Mouse (Mus musculus): Measurements from ENCODE around the gene Sdk1.

The Sdk1 gene

DNA sequence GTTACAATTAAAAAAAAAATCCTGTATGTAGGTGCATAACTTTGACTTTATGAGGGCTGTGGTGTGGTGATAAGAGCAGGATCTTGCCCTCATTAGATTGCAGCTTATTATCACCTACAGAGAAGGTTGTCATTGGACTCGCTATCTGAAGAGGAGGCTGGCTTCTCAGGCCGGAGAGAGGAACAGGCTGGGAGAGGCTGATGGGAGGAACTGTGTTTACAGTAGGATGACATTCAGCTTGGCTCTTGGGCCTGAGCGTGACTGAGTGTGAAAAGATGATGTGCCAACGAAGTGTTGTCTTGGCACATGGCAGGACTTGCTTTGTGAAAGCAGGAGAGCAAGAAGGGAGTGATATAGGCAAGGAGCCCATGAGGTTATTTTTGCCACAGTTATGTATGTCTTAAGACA, 61.0 kb downstream of the Sdk1 start:
- TF ChIP-seq GATA4 (IDR thresholded peaks at IDR 0.05; ENCODE audit: insufficient replicate concordance, low read length), result no peak

DNA sequence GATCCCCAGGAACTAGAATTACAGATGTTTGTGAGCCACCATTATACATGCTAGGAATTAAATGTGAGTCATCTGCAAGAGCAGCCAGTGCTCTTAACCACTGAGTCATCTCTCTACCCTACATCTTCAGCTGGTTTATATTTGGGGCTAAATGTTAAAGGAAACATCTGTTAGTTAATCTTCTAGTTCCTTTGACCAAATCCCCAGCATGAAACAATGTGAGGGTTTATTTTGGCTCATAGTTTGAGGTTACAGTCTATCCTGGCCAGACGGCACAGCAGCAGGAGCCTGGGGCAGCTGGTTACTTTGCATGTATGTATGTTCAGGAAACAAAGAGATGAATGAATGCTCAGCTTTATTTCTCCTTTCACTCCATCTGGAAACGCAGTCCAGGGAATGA, 62.5 kb downstream of the Sdk1 start:
- TF ChIP-seq GATA4 (IDR thresholded peaks at IDR 0.05; ENCODE audit: insufficient replicate concordance, low read length), result no peak

DNA sequence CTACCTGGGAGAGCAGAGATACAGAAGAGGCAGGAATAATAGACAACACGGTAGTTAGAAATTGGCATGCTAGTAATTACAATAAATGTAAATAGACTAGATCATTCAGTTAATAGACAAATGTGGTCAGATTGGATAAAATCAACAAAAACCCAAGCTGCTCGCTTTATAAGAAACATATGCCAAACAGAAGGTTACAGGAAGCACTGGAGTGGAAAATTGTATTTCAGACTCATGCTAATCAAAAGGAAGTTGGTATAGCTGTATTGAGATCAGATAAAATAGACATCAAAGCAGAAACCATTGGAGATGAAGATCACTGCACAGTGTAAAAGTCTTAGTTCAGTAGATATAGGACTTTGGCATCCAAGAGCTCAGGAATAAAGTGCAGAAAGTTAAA, 63.4 kb downstream of the Sdk1 start:
- TF ChIP-seq GATA4 (IDR thresholded peaks at IDR 0.05; ENCODE audit: insufficient replicate concordance, low read length), result no peak

GRCm38 (mm10) chr5:141310641-141311040, 69.4 kb downstream of the Sdk1 start:
- no peak for TF ChIP-seq GATA4 (IDR thresholded peaks at IDR 0.05; ENCODE audit: insufficient replicate concordance, low read length)

- no peak for TF ChIP-seq GATA4 (IDR thresholded peaks at IDR 0.05; ENCODE audit: insufficient replicate concordance, low read length)
Measured at GRCm38 (mm10) chr5:141311801-141312200, 70.5 kb downstream of the Sdk1 start.

DNA sequence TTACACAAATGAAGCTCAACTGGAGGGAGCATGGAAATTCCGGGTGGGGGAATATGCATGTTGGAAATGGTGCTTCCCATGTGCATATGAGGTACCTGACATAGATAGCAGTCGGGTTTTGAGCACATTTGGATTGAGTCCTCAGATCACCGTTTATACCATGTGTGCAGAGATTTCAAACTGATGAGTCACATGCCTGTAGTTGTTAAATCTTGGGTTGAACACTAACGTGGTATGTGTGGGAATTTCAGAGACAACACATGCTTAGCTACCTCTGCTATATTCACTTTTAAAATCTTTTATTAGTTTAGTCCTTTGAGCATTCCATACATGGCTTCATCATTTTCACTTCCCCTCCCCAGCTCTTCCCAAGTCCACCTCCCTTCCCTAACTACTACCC, 71.0 kb downstream of the Sdk1 start:
- no peak for TF ChIP-seq GATA4 (IDR thresholded peaks at IDR 0.05; ENCODE audit: insufficient replicate concordance, low read length)

DNA sequence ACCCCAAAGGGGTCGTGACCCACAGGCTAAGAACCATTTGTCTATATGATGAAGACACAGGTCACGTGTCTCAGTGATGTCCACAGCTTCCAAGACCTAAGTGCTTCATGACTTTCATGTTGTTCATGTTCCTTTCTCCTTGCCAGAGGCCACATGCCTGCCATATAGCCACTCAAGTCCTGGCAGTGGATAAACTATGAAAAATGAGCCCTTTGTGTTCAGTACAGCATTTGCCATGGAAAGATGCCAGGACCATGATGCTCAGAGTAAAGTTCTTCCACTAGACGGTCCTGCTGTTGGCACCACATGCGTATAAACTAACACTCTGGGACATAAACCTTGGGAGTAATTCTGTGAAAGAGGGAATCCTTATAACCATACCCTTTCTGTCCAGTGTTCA, 75.8 kb downstream of the Sdk1 start:
- no peak for TF ChIP-seq GATA4 (IDR thresholded peaks at IDR 0.05; ENCODE audit: insufficient replicate concordance, low read length)

DNA sequence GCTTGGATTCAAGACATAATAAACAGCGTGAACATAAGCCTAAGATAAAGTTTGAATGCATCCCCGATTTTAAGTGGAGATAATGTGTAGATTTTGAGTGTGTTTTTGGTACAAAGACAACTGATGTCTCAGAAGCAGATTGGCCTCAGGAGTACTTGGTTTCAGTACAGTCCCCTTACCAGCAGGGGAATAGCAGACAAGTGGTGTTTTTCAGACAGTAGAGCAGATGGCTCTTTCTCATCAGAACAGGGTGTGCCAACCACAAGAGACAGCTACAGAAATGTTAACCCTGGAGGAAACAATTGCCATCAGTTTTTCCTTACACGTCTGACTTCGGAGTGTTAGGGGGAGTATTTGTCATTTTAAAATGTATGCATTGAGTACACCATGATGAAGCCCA, 83.6 kb downstream of the Sdk1 start:
- no peak for TF ChIP-seq GATA4 (IDR thresholded peaks at IDR 0.05; ENCODE audit: insufficient replicate concordance, low read length)

- no peak for TF ChIP-seq GATA4 (IDR thresholded peaks at IDR 0.05; ENCODE audit: insufficient replicate concordance, low read length)
Measured at GRCm38 (mm10) chr5:141344376-141344775, 103.1 kb downstream of the Sdk1 start.

DNA sequence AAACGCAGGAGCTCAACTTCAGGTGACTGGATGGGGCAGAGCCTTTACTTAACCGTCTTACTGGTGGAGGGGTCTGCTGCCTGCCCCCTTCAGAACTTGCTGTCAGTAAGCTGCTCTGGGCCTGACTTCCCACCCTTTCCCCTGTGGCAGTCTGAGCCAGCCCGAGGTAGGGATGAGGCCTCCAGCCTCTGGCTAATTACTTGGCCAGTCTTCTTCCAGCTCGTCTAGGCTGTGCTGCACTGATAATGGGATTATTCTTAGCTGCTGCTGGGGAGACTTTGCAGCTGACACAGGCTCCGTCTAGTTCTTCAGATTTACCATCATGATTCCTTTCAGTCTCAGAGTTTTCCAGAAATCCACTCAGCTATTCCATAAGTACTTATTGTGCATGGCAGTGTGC, 104.2 kb downstream of the Sdk1 start:
- TF ChIP-seq GATA4 (IDR thresholded peaks at IDR 0.05; ENCODE audit: insufficient replicate concordance, low read length), result no peak

GRCm38 (mm10) chr5:141362676-141363075, 121.4 kb downstream of the Sdk1 start:
- no peak for TF ChIP-seq GATA4 (IDR thresholded peaks at IDR 0.05; ENCODE audit: insufficient replicate concordance, low read length)

DNA sequence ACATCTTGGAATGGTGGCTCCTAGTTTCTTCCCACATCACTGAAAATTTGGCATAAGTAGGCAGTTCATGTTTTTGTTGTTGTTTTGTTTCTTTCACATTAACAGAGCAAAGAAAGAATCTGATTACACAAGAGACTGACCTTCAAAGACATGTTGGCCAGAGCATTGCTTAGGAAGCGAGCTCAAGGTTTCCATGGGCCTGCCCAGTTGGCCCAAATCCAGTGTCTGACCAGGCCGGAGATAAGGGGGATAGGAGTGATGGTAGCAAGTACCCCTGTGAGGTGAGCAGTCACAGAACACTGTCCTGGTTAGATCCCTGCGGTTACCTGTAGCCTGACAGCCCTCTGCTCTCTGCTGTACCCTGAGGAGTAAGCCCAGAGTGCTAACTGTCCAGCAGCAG, 122.7 kb downstream of the Sdk1 start:
- TF ChIP-seq GATA4 (IDR thresholded peaks at IDR 0.05; ENCODE audit: insufficient replicate concordance, low read length), result no peak

DNA sequence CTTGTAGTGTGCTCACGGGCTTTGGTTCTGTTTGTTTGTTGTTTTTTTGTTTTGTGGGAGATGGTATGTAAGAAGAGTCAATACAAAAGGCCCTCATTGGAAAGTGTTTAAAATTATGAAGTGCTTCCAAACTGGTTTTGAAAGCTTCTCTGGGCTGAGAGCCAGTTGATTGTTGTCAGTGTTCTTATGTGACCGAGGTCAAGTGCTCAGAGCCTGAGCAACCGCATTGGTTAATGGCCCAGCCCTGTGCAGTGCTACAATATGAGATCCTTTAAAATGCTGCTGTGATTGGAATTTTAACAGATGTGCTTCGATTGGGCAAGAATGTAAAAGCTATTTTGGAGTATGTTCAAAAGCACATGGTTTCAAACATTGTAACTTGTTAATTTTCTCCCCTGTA, 127.3 kb downstream of the Sdk1 start:
- no peak for TF ChIP-seq GATA4 (IDR thresholded peaks at IDR 0.05; ENCODE audit: insufficient replicate concordance, low read length)

DNA sequence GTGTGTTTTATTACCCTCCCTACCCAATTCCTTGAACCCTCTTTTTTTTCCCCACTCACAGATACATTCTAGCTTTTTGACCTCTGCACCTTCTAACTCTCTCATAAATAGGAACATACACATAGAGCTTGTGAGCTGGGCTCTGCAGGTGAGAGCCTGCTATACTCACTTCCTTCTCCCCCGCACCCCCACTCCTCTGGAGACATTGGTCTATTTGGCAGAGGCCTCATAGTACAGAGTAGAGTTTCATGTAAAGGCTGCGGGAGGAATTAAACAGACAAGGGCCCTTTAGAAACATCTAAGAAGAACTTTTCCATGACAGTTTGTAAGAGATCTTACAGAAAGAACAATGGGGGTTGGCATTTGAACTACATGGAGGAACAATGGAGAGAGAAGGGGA, 133.5 kb downstream of the Sdk1 start:
- TF ChIP-seq GATA4 (IDR thresholded peaks at IDR 0.05; ENCODE audit: insufficient replicate concordance, low read length), result no peak

DNA sequence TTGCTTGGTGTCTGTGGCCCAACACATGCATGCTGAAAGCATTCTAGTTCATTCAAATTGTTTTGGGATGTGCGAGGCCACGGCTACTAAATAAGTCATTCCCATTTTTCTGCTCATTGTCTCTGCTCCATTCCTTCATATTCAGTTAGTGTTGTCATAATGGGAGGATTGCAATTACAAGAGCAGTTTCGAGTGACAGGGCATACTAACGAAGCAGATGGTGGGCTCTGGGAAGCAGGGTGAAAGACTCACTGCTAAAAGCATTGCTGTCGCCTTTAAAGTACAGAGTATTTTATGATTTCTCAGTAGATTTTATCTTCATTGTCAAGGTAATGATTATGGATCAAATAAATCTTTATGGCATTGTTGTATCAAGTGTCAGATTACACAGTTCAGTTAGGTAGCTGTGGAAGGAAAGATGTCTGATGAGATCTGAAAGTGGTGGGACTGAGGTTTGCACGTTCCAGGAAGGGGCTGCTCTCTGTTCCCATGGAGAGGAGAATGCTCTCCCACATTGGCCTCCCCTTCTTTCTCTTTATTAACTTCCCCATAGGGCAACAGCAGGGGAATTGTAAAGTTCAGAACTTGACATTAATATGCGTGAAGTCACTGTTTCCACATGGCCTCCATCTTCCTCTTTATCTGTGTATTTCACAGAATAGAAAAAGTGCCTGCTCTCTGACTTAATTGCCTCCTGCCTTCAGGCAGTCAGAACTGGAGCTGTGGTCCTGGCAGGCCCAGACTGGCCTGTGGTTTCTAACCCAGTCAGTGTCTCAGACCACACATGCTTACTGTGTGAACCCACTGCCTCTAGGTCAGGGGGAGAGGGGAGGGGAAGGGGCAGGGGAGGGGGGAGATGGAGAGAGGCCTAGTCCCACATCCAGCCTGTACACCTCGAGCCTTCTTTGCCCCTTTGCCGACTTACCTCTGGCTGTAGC, 138.8 kb downstream of the Sdk1 start:
- no peak for TF ChIP-seq GATA4 (IDR thresholded peaks at IDR 0.05; ENCODE audit: insufficient replicate concordance, low read length)

DNA sequence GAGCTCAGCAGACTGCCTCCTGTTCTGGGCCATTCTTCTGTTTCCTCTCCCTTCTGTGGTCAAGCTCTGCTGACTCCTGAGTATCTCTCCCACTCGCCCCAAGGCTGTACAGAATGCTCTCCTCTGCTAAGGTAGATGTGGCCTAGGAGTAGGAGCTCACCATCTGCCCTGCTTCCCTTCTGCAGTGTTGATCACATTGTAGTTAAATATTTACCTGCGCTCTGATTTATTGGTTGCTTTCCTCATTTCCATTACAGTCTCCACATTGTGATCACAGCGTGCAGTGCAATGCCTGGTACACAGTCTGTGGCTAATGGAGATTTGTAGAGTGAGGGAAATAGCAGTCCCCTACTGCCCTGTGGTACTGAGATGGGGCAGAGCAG, 139.5 kb downstream of the Sdk1 start:
- TF ChIP-seq GATA4 (IDR thresholded peaks at IDR 0.05; ENCODE audit: insufficient replicate concordance, low read length), result no peak

DNA sequence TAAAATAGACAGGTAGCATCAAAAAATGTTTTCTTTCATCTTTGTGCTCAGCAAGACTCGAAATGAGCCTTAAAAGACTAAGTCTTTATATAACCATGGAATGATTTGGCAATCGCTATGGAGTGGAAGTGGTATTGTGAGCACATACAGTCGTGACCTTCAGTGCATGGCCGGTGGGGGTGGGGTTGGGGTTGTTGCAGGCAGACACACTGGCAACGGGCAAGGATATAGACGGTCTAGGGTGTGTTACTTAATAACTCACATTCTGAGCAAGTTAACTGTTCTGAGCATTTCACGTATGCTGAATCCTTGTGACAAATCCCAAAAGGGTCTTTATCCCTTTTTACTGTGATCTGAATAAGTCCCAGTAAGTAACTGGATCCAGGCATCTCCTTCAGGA, 140.3 kb downstream of the Sdk1 start:
- no peak for TF ChIP-seq GATA4 (IDR thresholded peaks at IDR 0.05; ENCODE audit: insufficient replicate concordance, low read length)

Data from liver, adult (tissue).